ENCODE assay signal across 8 mouse cellular contexts in the genomic region with DNA sequence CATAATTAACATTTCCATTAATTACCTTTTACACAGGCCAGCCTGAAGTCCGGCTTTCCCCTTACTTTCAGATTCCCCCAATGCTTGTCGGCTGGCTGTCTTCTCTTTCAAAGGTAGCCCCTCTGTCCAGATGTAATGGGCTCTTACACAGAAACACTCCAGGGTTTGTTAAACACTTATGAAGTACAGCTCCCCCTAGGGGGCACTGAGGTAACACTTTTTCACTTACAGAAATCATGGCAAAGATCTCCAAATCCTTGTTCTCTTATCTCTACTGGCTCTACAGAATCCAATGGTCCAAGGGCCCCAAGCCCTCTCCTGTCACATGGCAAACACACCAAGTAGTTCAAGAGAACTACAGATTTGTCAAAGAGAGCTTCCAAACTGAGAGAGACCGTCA. TPM values are rescaled to one million over a fixed set of nuclear protein-coding genes. Genes with fewer than 3 reads are reported as not detected.
DNase-seq lines count a peak whose midpoint lies in the region; ATAC-seq and TF ChIP-seq lines count a peak whose summit lies in the region.

No protein-coding gene starts in this region.

- no peak overlapping the region for H3K4me2 ChIP-seq in kidney, embryonic 15.5 days
- no peak overlapping the region for H3K4me2 ChIP-seq in CH12.LX (ENCODE audit: insufficient read depth, low read depth, poor library complexity, severe bottlenecking)

- peak; percentile 55 for DNase-seq in kidney, adult 18-20 months
- DNase-seq in CH12.LX (ENCODE audit: extremely low read depth) (peak; percentile 74), NIH3T3 (ENCODE audit: low read depth) (peak; percentile 66)
- DNase-seq in induced T-regulatory cell, adult 2 months (ENCODE audit: low read depth): peak; percentile 84
- DNase-seq in frontal cortex, postnatal 25 days (ENCODE audit: low spot score in 2 of 2): no peak

- H3K79me2 ChIP-seq in CH12.LX (replicated peaks; ENCODE audit: control insufficient read depth, extremely low read depth, insufficient read depth, poor library complexity, severe bottlenecking): no peaks in the 10 kb centered on the region

- in situ Hi-C loops in CH12.LX (cut with MboI; ENCODE audit: low pct_ligation_motif_present, low pct_unique_long_range_greater_than_20kb, low sequenced_read_pairs): no loop called here

- no peak for ATAC-seq in kidney, embryonic 15.5 days (replicated peaks; ENCODE audit: low FRiP score)
- peak; percentile 43; the same call in 1 of the 2 replicates for ATAC-seq in neutrophil, adult 5-6 weeks (ENCODE audit: extremely low read depth, insufficient number of reproducible peaks, low FRiP score, poor library complexity, severe bottlenecking)
- no peak for ATAC-seq in frontal cortex, adult (ENCODE audit: low TSS enrichment)

- 0 out of 2 replicates have a peak, but pooled peaks cover 3% of the 10 kb centered on the region for H3K27me3 ChIP-seq in kidney, embryonic 15.5 days
- peaks cover 26% of the 10 kb centered on the region for H3K27me3 ChIP-seq in CH12.LX (replicated peaks)

- H3K9ac ChIP-seq in kidney, embryonic 15.5 days: no peak overlapping the region
- no peak overlapping the region for H3K9ac ChIP-seq in CH12.LX (ENCODE audit: insufficient read depth, low read depth)

- no peak for TF ChIP-seq POLR2A in CH12.LX (IDR thresholded peaks at IDR 0.05; ENCODE audit: low read depth, low read length)

- H3K36me3 ChIP-seq in kidney, embryonic 15.5 days: no peaks in the 10 kb centered on the region
- peaks cover 0 to 10% of the 10 kb centered on the region in 2 experiments for H3K36me3 ChIP-seq in CH12.LX (replicated peaks in 1 of 2; ENCODE audit: control insufficient read depth in 1 of 2, insufficient read depth in 1 of 2, low read length in 1 of 2)

- no peaks in the 10 kb centered on the region for H3K9me3 ChIP-seq in kidney, embryonic 15.5 days (replicated peaks)
- peaks cover 2% of the 10 kb centered on the region for H3K9me3 ChIP-seq in CH12.LX (replicated peaks; ENCODE audit: low read length)

- H3K27ac ChIP-seq in kidney, embryonic 15.5 days: no peak overlapping the region
- H3K27ac ChIP-seq in CH12.LX (ENCODE audit: insufficient read depth, low read depth): no peak overlapping the region

- TF ChIP-seq RAD21 in CH12.LX (IDR thresholded peaks at IDR 0.05; ENCODE audit: low read depth, low read length): peak; percentile 59

- TF ChIP-seq EP300 in CH12.LX (IDR thresholded peaks at IDR 0.05; ENCODE audit: low read length): no peak

- no peaks in the 10 kb centered on the region for H3K4me1 ChIP-seq in kidney, embryonic 15.5 days
- peaks cover 5 to 19% of the 10 kb centered on the region in 2 experiments; a peak in 2 of 4 replicates for H3K4me1 ChIP-seq in CH12.LX (ENCODE audit: control insufficient read depth in 1 of 2, insufficient read depth in 2 of 2)

- no peak overlapping the region for H3K4me3 ChIP-seq in kidney, embryonic 15.5 days (replicated peaks)
- H3K4me3 ChIP-seq in CH12.LX (replicated peaks in 1 of 3; ENCODE audit: low read depth in 2 of 3, low read length in 2 of 3, poor library complexity in 1 of 3): no peak overlapping the region

- peak; percentile 77 for TF ChIP-seq CTCF in CH12.LX (conservative IDR thresholded peaks at IDR 0.05 in 1 of 2, IDR thresholded peaks at IDR 0.05 in 1 of 2; ENCODE audit: low read depth in 2 of 2, low read length in 2 of 2)

- dilution Hi-C loops in CH12.LX (cut with MboI; ENCODE audit: extremely low pct_ligation_motif_present, extremely low pct_unique_long_range_greater_than_20kb, low sequenced_read_pairs): no loop called here

- 86% methylated on average over 3 of the region's 3 CpGs for WGBS in kidney, embryonic 15.5 days

TF ChIP-seq in CH12.LX, 34 proteins besides CTCF, POLR2A, EP300 and RAD21:
- TF ChIP-seq ZNF384 (IDR thresholded peaks at IDR 0.05; ENCODE audit: low read depth, low read length) (no peak), MAZ (IDR thresholded peaks at IDR 0.05; ENCODE audit: low read depth, low read length) (peak; percentile 48; the same call in 1 of the 2 replicates), SMC3 (IDR thresholded peaks at IDR 0.05; ENCODE audit: low read depth, low read length) (peak; percentile 67), USF1 (IDR thresholded peaks at IDR 0.05; ENCODE audit: low read depth, low read length) (no peak)
TF ChIP-seq in CH12.LX: peak in this region for 2.

RNA-seq across cellular contexts. Expression of gene Slc6a13, which starts 25.7 kb away (rescaled TPM):
- polyA plus RNA-seq in kidney, embryonic 15.5 days (2015; fragmentation: Nextera tagmentation; extraction: Ambion mirVana): 21.6 and 22.2 TPM in 2 replicates
- 9.6 and 12.3 TPM in 2 replicates for total RNA-seq in CH12.LX (2012; rRNA removed)
- 12.7 and 15.4 TPM in 2 replicates for total RNA-seq in CH12.LX (2014; rRNA removed)
- 17.4 and 21.5 TPM in 2 replicates for polyA plus RNA-seq in CH12.LX (2012; ENCODE audit: insufficient read length, low read depth)
- 1.7 and 1.9 TPM in 2 replicates for total RNA-seq in neutrophil, adult 5-6 weeks (2017)

RNA-seq across cellular contexts. Expression of gene Usp18, which starts 28.6 kb away (rescaled TPM):
- polyA plus RNA-seq in kidney, embryonic 15.5 days (2015; fragmentation: Nextera tagmentation; extraction: Ambion mirVana): 2.1 and 3.2 TPM in 2 replicates
- total RNA-seq in CH12.LX (2012; rRNA removed) (1.3 TPM in 2 replicates), CH12.LX (2014; rRNA removed) (0.36 and 0.63 TPM in 2 replicates)
- 1.3 and 1.5 TPM in 2 replicates for polyA plus RNA-seq in CH12.LX (2012; ENCODE audit: insufficient read length, low read depth)
- total RNA-seq in neutrophil, adult 5-6 weeks (2017): 21.8 and 24.1 TPM in 2 replicates

Comparison
In these comparisons a context has a peak if more than half of its experiments do, and no peak if none do; other contexts are left out.
1. DNase-seq: peak in kidney, adult 18-20 months (single experiment), CH12.LX (single experiment), NIH3T3 (single experiment) and induced T-regulatory cell, adult 2 months (single experiment); none in frontal cortex, postnatal 25 days (0 of 2).